Mouse (Mus musculus): Measurements from ENCODE around the gene Kcna7. TPM values are rescaled to one million over a fixed set of nuclear protein-coding genes. Genes with fewer than 3 reads are reported as not detected.
"Not testable (repeated sequence)": the region's sequence is repeated elsewhere in the genome, so short reads cannot be mapped to it uniquely, and the experiment has no call there.

The Kcna7 gene
- polyA plus RNA-seq, 1 experiment from 2014 or later: not detected

GRCm38 (mm10) chr7:45372371-45372770 lies 33.1 kb upstream of the Kcna7 start:
- ATAC-seq (replicated peaks; ENCODE audit: low FRiP score, low TSS enrichment, low read depth) (no peak), DNase-seq (ENCODE audit: low spot score) (no peak)
- no peak overlapping the region for H3K9ac ChIP-seq (ENCODE audit: low read length)
- 87% methylated on average over 5 of the region's 5 CpGs for WGBS
- H3K4me2 ChIP-seq (ENCODE audit: low read length): no peak overlapping the region
- H3K9me3 ChIP-seq (ENCODE audit: control insufficient read depth, low read length): no peaks in the 10 kb centered on the region
- H3K36me3 ChIP-seq (ENCODE audit: control insufficient read depth, insufficient read depth, low read length): peaks cover 51% of the 10 kb centered on the region
- peaks cover 10% of the 10 kb centered on the region; the same call in 1 of the 2 replicates for H3K4me1 ChIP-seq (replicated peaks; ENCODE audit: control insufficient read depth, insufficient read depth, low read length)
- H3K27me3 ChIP-seq (replicated peaks; ENCODE audit: control insufficient read depth, insufficient read depth, low read length): peaks cover 16% of the 10 kb centered on the region
- no peak overlapping the region for H3K4me3 ChIP-seq (ENCODE audit: low read depth, low read length)
- no peak overlapping the region for H3K27ac ChIP-seq (ENCODE audit: low read depth)

DNA sequence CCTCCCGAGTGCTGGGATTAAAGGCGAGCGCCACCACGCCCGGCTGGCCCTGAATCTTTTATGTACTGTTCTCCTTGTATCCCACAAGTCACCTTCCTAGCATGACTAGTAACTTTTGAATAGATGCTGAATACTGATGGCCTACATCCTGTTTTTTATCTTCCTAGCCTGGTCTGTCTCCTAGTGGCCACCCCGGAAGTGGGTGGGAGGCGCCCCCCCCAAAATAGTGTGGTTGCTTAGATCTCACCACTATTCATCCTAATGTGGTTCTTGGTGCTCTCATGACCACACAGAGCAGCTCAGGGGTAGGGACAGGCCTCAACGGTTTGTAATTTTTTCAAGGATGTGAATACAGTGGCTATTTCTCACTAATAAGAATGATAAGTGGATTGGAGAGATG lies 30.8 kb upstream of the Kcna7 start:
- ATAC-seq (replicated peaks; ENCODE audit: low FRiP score, low TSS enrichment, low read depth) (no peak), DNase-seq (ENCODE audit: low spot score) (no peak)
- Histone ChIP-seq H3K36me3 (ENCODE audit: control insufficient read depth, insufficient read depth, low read length) (peaks cover 74% of the 10 kb centered on the region), H3K27ac (ENCODE audit: low read depth) (no peak overlapping the region), H3K9me3 (ENCODE audit: control insufficient read depth, low read length) (no peaks in the 10 kb centered on the region), H3K4me3 (ENCODE audit: low read depth, low read length) (no peak overlapping the region), H3K4me1 (replicated peaks; ENCODE audit: control insufficient read depth, insufficient read depth, low read length) (peaks cover 5% of the 10 kb centered on the region; the same call in 1 of the 2 replicates), H3K9ac (ENCODE audit: low read length) (no peak overlapping the region), H3K27me3 (replicated peaks; ENCODE audit: control insufficient read depth, insufficient read depth, low read length) (peaks cover 4% of the 10 kb centered on the region; the same call in 1 of the 2 replicates), H3K4me2 (ENCODE audit: low read length) (no peak overlapping the region)
- WGBS: 95% methylated on average over 8 of the region's 8 CpGs

- Histone ChIP-seq H3K4me1 (replicated peaks; ENCODE audit: control insufficient read depth, insufficient read depth, low read length) (0 out of 2 replicates have a peak, but pooled peaks cover under 1% of the 10 kb centered on the region), H3K4me3 (ENCODE audit: low read depth, low read length) (no peak overlapping the region), H3K27me3 (replicated peaks; ENCODE audit: control insufficient read depth, insufficient read depth, low read length) (no peaks in the 10 kb centered on the region), H3K9ac (ENCODE audit: low read length) (no peak overlapping the region), H3K9me3 (ENCODE audit: control insufficient read depth, low read length) (no peaks in the 10 kb centered on the region), H3K4me2 (ENCODE audit: low read length) (no peak overlapping the region), H3K36me3 (ENCODE audit: control insufficient read depth, insufficient read depth, low read length) (peaks cover 88% of the 10 kb centered on the region), H3K27ac (ENCODE audit: low read depth) (no peak overlapping the region)
- ATAC-seq (replicated peaks; ENCODE audit: low FRiP score, low TSS enrichment, low read depth): no peak
- DNase-seq (ENCODE audit: low spot score): no peak
- 88% methylated on average over 1 of the region's 1 CpGs for WGBS
Measured at GRCm38 (mm10) chr7:45376057-45376456, 29.4 kb upstream of the Kcna7 start.

DNA sequence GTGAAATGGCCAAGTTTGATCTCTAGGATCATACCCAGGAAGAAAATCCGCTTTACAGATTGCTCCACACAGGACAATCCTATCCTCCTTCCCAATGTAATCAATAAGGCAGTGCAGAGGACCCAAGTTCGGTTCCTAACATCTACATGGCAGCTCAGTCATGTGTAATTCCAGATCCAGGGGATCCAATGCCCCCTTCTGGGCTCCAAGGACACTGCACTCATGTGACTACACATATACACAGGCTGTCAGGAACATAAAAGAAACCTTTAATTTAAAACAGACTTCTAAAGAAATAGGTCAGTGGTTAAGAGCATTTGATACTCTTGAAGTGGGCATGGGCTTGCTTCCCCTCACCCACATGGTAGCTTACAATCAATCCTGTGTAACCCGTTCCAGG lies 19.4 kb upstream of the Kcna7 start:
- no peak for DNase-seq (ENCODE audit: low spot score)
- 86% methylated on average over 3 of the region's 3 CpGs for WGBS

GRCm38 (mm10) chr7:45395129-45395541 lies 10.3 kb upstream of the Kcna7 start:
- Histone ChIP-seq H3K27me3 (replicated peaks; ENCODE audit: control insufficient read depth, insufficient read depth, low read length) (no peaks in the 10 kb centered on the region), H3K9ac (ENCODE audit: low read length) (peak overlapping the region; percentile 83), H3K4me2 (ENCODE audit: low read length) (peak overlapping the region; percentile 100), H3K4me1 (replicated peaks; ENCODE audit: control insufficient read depth, insufficient read depth, low read length) (peaks cover 15% of the 10 kb centered on the region), H3K4me3 (ENCODE audit: low read depth, low read length) (peak overlapping the region; percentile 91), H3K36me3 (ENCODE audit: control insufficient read depth, insufficient read depth, low read length) (peaks cover 33% of the 10 kb centered on the region), H3K27ac (ENCODE audit: low read depth) (peak overlapping the region; percentile 93), H3K9me3 (ENCODE audit: control insufficient read depth, low read length) (no peaks in the 10 kb centered on the region)
- ATAC-seq (replicated peaks; ENCODE audit: low FRiP score, low TSS enrichment, low read depth) (peak; percentile 77), DNase-seq (ENCODE audit: low spot score) (no peak)
- WGBS: 0% methylated on average over 19 of the region's 20 CpGs

More for the DNA sequence above, 19.4 kb upstream of the Kcna7 start:
- Histone ChIP-seq H3K4me2 (ENCODE audit: low read length) (no peak overlapping the region), H3K27me3 (replicated peaks; ENCODE audit: control insufficient read depth, insufficient read depth, low read length) (no peaks in the 10 kb centered on the region), H3K9ac (ENCODE audit: low read length) (no peak overlapping the region), H3K9me3 (ENCODE audit: control insufficient read depth, low read length) (no peaks in the 10 kb centered on the region), H3K36me3 (ENCODE audit: control insufficient read depth, insufficient read depth, low read length) (peaks cover 99% of the 10 kb centered on the region), H3K27ac (ENCODE audit: low read depth) (no peak overlapping the region), H3K4me3 (ENCODE audit: low read depth, low read length) (no peak overlapping the region), H3K4me1 (replicated peaks; ENCODE audit: control insufficient read depth, insufficient read depth, low read length) (no peaks in the 10 kb centered on the region)
- ATAC-seq (replicated peaks; ENCODE audit: low FRiP score, low TSS enrichment, low read depth): no peak

DNA sequence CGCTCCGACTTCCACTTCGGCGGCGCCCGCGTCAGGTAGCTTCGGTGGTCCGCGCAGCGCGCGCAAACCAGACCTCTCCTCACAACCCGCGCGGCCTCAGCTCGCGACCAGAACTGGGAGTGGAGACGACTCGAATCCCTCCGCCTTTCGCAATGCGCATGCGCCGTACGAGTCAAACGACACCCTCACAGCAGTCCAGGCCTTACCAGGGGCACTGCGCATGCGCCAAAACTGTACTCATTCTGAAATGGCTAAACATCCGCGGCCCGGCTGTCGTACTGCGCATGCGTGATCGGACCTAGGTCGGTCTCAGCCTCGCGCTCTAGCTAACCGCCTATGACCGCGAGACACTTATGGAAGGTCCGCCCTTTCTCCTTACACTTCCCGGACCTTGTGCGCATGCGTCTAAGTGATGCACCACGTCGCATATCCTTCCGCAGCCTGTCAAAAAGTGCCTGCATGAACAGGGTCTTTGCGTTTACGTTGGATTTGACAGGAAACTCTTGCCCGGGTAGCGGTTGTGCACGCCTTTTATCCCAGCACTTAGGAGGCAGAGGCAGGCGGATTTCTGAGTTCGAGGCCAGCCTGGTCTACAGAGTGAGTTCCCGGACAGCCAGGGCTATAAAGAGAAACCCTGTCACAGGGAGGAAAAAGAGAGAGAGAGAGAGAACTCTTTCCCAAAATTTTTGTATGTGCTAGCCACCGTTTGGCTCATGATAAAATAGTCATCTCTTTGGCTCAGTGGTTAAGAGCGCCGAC lies 9.7 kb upstream of the Kcna7 start, which contains the start of gene Snrnp70:
Snrnp70 (minus strand) TSS at position 165 of the 759 bp plus-strand sequence.
- H3K36me3 ChIP-seq (ENCODE audit: control insufficient read depth, insufficient read depth, low read length): peaks cover 27% of the 10 kb centered on the region
- H3K4me1 ChIP-seq (replicated peaks; ENCODE audit: control insufficient read depth, insufficient read depth, low read length): peaks cover 15% of the 10 kb centered on the region
- ATAC-seq (replicated peaks; ENCODE audit: low FRiP score, low TSS enrichment, low read depth) (peak; percentile 98), DNase-seq (ENCODE audit: low spot score) (peak; percentile 100)
- peak within 1 kb of the TSS; percentile 83 for H3K9ac ChIP-seq (ENCODE audit: low read length)
- no peaks in the 10 kb centered on the region for H3K27me3 ChIP-seq (replicated peaks; ENCODE audit: control insufficient read depth, insufficient read depth, low read length)
- whole genome bisulfite sequencing: under 1% methylated on average over 60 of the region's 60 CpGs
- H3K27ac ChIP-seq (ENCODE audit: low read depth): peak within 1 kb of the TSS; percentile 93
- H3K4me3 ChIP-seq (ENCODE audit: low read depth, low read length): peak within 1 kb of the TSS; percentile 91
- no peaks in the 10 kb centered on the region for H3K9me3 ChIP-seq (ENCODE audit: control insufficient read depth, low read length)
- H3K4me2 ChIP-seq (ENCODE audit: low read length): peak within 1 kb of the TSS; percentile 100

GRCm38 (mm10) chr7:45396337-45396775 lies 9.1 kb upstream of the Kcna7 start:
- not testable (repeated sequence) for H3K9ac ChIP-seq (ENCODE audit: low read length); H3K9me3 ChIP-seq (ENCODE audit: control insufficient read depth, low read length); DNase-seq (ENCODE audit: low spot score); H3K27me3 ChIP-seq (replicated peaks; ENCODE audit: control insufficient read depth, insufficient read depth, low read length)
- ATAC-seq (replicated peaks; ENCODE audit: low FRiP score, low TSS enrichment, low read depth): peak; percentile 49
- Histone ChIP-seq H3K27ac (ENCODE audit: low read depth) (peak overlapping the region; percentile 82), H3K36me3 (ENCODE audit: control insufficient read depth, insufficient read depth, low read length) (peaks cover 23% of the 10 kb centered on the region), H3K4me1 (replicated peaks; ENCODE audit: control insufficient read depth, insufficient read depth, low read length) (peaks cover 15% of the 10 kb centered on the region), H3K4me3 (ENCODE audit: low read depth, low read length) (peak overlapping the region; percentile 91), H3K4me2 (ENCODE audit: low read length) (peak overlapping the region; percentile 55)
- 3% methylated on average over 3 of the region's 3 CpGs for WGBS

DNA sequence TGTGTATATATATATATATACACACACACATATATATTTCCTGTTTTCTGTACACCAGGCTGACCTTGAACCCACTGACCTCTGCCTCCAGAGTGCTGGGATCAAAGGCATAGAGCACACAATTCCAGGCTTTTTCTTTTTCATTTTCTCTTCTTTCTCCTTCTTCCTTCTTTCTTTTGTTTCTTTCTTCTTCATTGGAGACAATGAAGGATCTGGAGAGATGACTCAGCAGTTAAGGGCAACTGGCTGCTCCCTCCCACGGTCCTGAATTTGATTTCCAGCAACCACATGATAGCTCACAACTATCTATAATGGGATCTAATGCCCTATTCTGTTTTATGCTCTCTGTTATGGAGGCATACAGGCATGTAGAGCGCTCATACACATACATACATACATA lies 8.7 kb upstream of the Kcna7 start:
- no peak overlapping the region for H3K4me3 ChIP-seq (ENCODE audit: low read depth, low read length)
- peaks cover 18% of the 10 kb centered on the region for H3K36me3 ChIP-seq (ENCODE audit: control insufficient read depth, insufficient read depth, low read length)
- DNase-seq (ENCODE audit: low spot score): no peak
- H3K27me3 ChIP-seq (replicated peaks; ENCODE audit: control insufficient read depth, insufficient read depth, low read length): no peaks in the 10 kb centered on the region
- no peak overlapping the region for H3K27ac ChIP-seq (ENCODE audit: low read depth)
- peaks cover 15% of the 10 kb centered on the region for H3K4me1 ChIP-seq (replicated peaks; ENCODE audit: control insufficient read depth, insufficient read depth, low read length)
- WGBS: 71% methylated on average over 2 of the region's 2 CpGs
- no peak overlapping the region for H3K4me2 ChIP-seq (ENCODE audit: low read length)
- H3K9ac ChIP-seq (ENCODE audit: low read length): no peak overlapping the region
- no peak for ATAC-seq (replicated peaks; ENCODE audit: low FRiP score, low TSS enrichment, low read depth)
- no peaks in the 10 kb centered on the region for H3K9me3 ChIP-seq (ENCODE audit: control insufficient read depth, low read length)
